Mouse (Mus musculus) hindbrain, embryonic 12.5 days (tissue): ENCODE data around the gene H2-K1. TPM values are rescaled to one million over a fixed set of nuclear protein-coding genes. Genes with fewer than 3 reads are reported as not detected.

Experiments used
- ATAC-seq: fragments of 200-750 bp; cut with Nextera tagmentation; 2 replicates; pipeline ENCODE4 v1.8.0; 2017; ENCODE audit warnings: moderate TSS enrichment; ENCODE audit not compliant: low FRiP score
- H3K27ac ChIP-seq: fragments of 300-500 bp; sonication (generic); 2 replicates; pipeline ENCODE4 v1.5.1; 2016; ENCODE audit warnings: mild to moderate bottlenecking
- H3K27me3 ChIP-seq: fragments of 300-500 bp; sonication (generic); 2 replicates; pipeline ENCODE4 v1.6.1; 2016; ENCODE audit warnings: mild to moderate bottlenecking
- H3K36me3 ChIP-seq: fragments of 300-500 bp; sonication (generic); 2 replicates; pipeline ENCODE4 v1.6.1; 2016; ENCODE audit warnings: mild to moderate bottlenecking
- H3K4me1 ChIP-seq: fragments of 300-500 bp; sonication (generic); 2 replicates; pipeline ENCODE4 v1.6.1; 2016
- H3K4me2 ChIP-seq: fragments of 300-500 bp; sonication (generic); replicated peaks from 2 replicates; pipeline ENCODE4 v1.6.1; 2016; ENCODE audit warnings: mild to moderate bottlenecking
- H3K4me3 ChIP-seq: fragments of 300-500 bp; sonication (generic); 2 replicates; pipeline ENCODE4 v1.5.1; 2016; ENCODE audit warnings: mild to moderate bottlenecking
- H3K9ac ChIP-seq: fragments of 300-500 bp; sonication (generic); 2 replicates; pipeline ENCODE4 v1.6.1; 2016; ENCODE audit warnings: mild to moderate bottlenecking, moderate library complexity
- H3K9me3 ChIP-seq: fragments of 300-500 bp; sonication (generic); replicated peaks from 2 replicates; pipeline ENCODE4 v1.6.1; 2016; ENCODE audit warnings: mild to moderate bottlenecking
- WGBS: fragments of 180-500 bp; shearing (Covaris S2); methylation state at CpG from one replicate; pipeline ENCODE4 v1.1.7; 2016; 5-methylcytosine and 5-hydroxymethylcytosine counted together
- polyA plus RNA-seq: library from polyadenylated mRNA; unstranded; fragments of >200 nt; fragmentation: Nextera tagmentation; extraction: Ambion mirVana; gene quantifications from 2 replicates; pipeline ENCODE4 v1.2.1, GENCODE M21; 2016

Gene H2-K1
- polyA plus RNA-seq, 1 experiment from 2014 or later, result 16.6 TPM

GRCm38 (mm10) chr17:33978631-33979031, 21.5 kb downstream of the H2-K1 start:
- under 1% methylated on average over 17 of the region's 17 CpGs for WGBS
- no peak for ATAC-seq
- Histone ChIP-seq H3K9me3 (no peaks in the 10 kb centered on the region), H3K27ac (no peak overlapping the region), H3K4me2 (peak overlapping the region; percentile 57), H3K36me3 (no peaks in the 10 kb centered on the region), H3K9ac (peak overlapping the region; percentile 51), H3K4me3 (peak overlapping the region; percentile 35), H3K4me1 (peaks cover 13% of the 10 kb centered on the region), H3K27me3 (peaks cover 58% of the 10 kb centered on the region)

- no peak for ATAC-seq
- peaks cover 61% of the 10 kb centered on the region for H3K27me3 ChIP-seq
- no peaks in the 10 kb centered on the region for H3K36me3 ChIP-seq
- peak overlapping the region; percentile 57 for H3K4me2 ChIP-seq
- H3K27ac ChIP-seq, result no peak overlapping the region
- peak overlapping the region; percentile 51 for H3K9ac ChIP-seq
- H3K9me3 ChIP-seq, result no peaks in the 10 kb centered on the region
- H3K4me3 ChIP-seq, result peak overlapping the region; percentile 35
- H3K4me1 ChIP-seq, result peaks cover 13% of the 10 kb centered on the region
- WGBS, result 2% methylated on average over 57 of the region's 57 CpGs
Measured at GRCm38 (mm10) chr17:33977861-33978557, 22.1 kb downstream of the H2-K1 start.

- Histone ChIP-seq H3K4me3 (no peak overlapping the region), H3K36me3 (no peaks in the 10 kb centered on the region), H3K27ac (no peak overlapping the region), H3K9me3 (0 out of 2 replicates have a peak, but pooled peaks cover 5% of the 10 kb centered on the region), H3K9ac (no peak overlapping the region), H3K4me1 (peaks cover 9% of the 10 kb centered on the region), H3K4me2 (no peak overlapping the region), H3K27me3 (peaks cover 49% of the 10 kb centered on the region)
- 58% methylated on average over 3 of the region's 3 CpGs for WGBS
- no peak for ATAC-seq
Measured at GRCm38 (mm10) chr17:33973572-33973971, 26.6 kb downstream of the H2-K1 start.

- Histone ChIP-seq H3K4me2 (no peak overlapping the region), H3K4me3 (no peak overlapping the region), H3K27me3 (peaks cover 40% of the 10 kb centered on the region), H3K9me3 (0 out of 2 replicates have a peak, but pooled peaks cover 5% of the 10 kb centered on the region), H3K9ac (no peak overlapping the region), H3K4me1 (peaks cover under 1% of the 10 kb centered on the region; the same call in 1 of the 2 replicates), H3K36me3 (no peaks in the 10 kb centered on the region), H3K27ac (no peak overlapping the region)
- no peak for ATAC-seq
- 16% methylated on average over 1 of the region's 1 CpGs for WGBS
Measured at GRCm38 (mm10) chr17:33972691-33973090, 27.5 kb downstream of the H2-K1 start.

- WGBS, result 77% methylated on average over 4 of the region's 4 CpGs
Measured at GRCm38 (mm10) chr17:33969394-33969793, 30.8 kb downstream of the H2-K1 start.

GRCm38 (mm10) chr17:33968927-33969326, 31.2 kb downstream of the H2-K1 start:
- no peak overlapping the region for H3K9ac ChIP-seq
- WGBS, result 35% methylated on average over 5 of the region's 5 CpGs
- 0 out of 2 replicates have a peak, but pooled peaks cover 5% of the 10 kb centered on the region for H3K9me3 ChIP-seq
- no peak overlapping the region for H3K4me3 ChIP-seq
- no peaks in the 10 kb centered on the region for H3K4me1 ChIP-seq
- ATAC-seq, result peak; percentile 50
- H3K27ac ChIP-seq, result no peak overlapping the region
- H3K36me3 ChIP-seq, result peaks cover 24% of the 10 kb centered on the region
- H3K27me3 ChIP-seq, result peaks cover 11% of the 10 kb centered on the region; the same call in 1 of the 2 replicates
- H3K4me2 ChIP-seq, result no peak overlapping the region

More at GRCm38 (mm10) chr17:33969394-33969793, 30.8 kb downstream of the H2-K1 start:
- Histone ChIP-seq H3K9me3 (0 out of 2 replicates have a peak, but pooled peaks cover 5% of the 10 kb centered on the region), H3K27me3 (peaks cover 11% of the 10 kb centered on the region; the same call in 1 of the 2 replicates), H3K9ac (no peak overlapping the region), H3K36me3 (peaks cover 21% of the 10 kb centered on the region), H3K4me2 (no peak overlapping the region), H3K4me3 (no peak overlapping the region), H3K4me1 (no peaks in the 10 kb centered on the region), H3K27ac (no peak overlapping the region)
- no peak for ATAC-seq

GRCm38 (mm10) chr17:33968489-33968888, 31.7 kb downstream of the H2-K1 start:
- Histone ChIP-seq H3K9me3 (0 out of 2 replicates have a peak, but pooled peaks cover 5% of the 10 kb centered on the region), H3K4me3 (no peak overlapping the region), H3K27ac (no peak overlapping the region), H3K4me1 (no peaks in the 10 kb centered on the region), H3K36me3 (peaks cover 28% of the 10 kb centered on the region), H3K27me3 (peaks cover 11% of the 10 kb centered on the region; the same call in 1 of the 2 replicates), H3K9ac (no peak overlapping the region), H3K4me2 (no peak overlapping the region)
- peak; percentile 77; the same call in 1 of the 2 replicates for ATAC-seq
- WGBS, result 2% methylated on average over 9 of the region's 9 CpGs

GRCm38 (mm10) chr17:33965846-33966550, 34.1 kb downstream of the H2-K1 start:
- Histone ChIP-seq H3K27me3 (no peaks in the 10 kb centered on the region), H3K4me3 (no peak overlapping the region), H3K9ac (no peak overlapping the region), H3K27ac (no peak overlapping the region; the same call in 1 of the 2 replicates), H3K36me3 (peaks cover 52% of the 10 kb centered on the region), H3K4me1 (no peaks in the 10 kb centered on the region), H3K4me2 (no peak overlapping the region), H3K9me3 (0 out of 2 replicates have a peak, but pooled peaks cover 5% of the 10 kb centered on the region)
- WGBS, result 88% methylated on average over 16 of the region's 16 CpGs
- ATAC-seq, result no peak

GRCm38 (mm10) chr17:33965082-33965845, 34.9 kb downstream of the H2-K1 start:
- no peak overlapping the region for H3K4me2 ChIP-seq
- 92% methylated on average over 17 of the region's 17 CpGs for WGBS
- H3K4me3 ChIP-seq, result no peak overlapping the region
- H3K27me3 ChIP-seq, result no peaks in the 10 kb centered on the region
- H3K36me3 ChIP-seq, result peaks cover 59% of the 10 kb centered on the region
- no peak overlapping the region for H3K9ac ChIP-seq
- no peaks in the 10 kb centered on the region for H3K4me1 ChIP-seq
- H3K27ac ChIP-seq, result no peak overlapping the region
- ATAC-seq, result no peak
- 0 out of 2 replicates have a peak, but pooled peaks cover 5% of the 10 kb centered on the region for H3K9me3 ChIP-seq

- no peaks in the 10 kb centered on the region; the same call in 1 of the 2 replicates for H3K4me1 ChIP-seq
- H3K9me3 ChIP-seq, result no peaks in the 10 kb centered on the region
- H3K27me3 ChIP-seq, result no peaks in the 10 kb centered on the region
- no peak overlapping the region for H3K9ac ChIP-seq
- H3K4me2 ChIP-seq, result no peak overlapping the region
- 87% methylated on average over 7 of the region's 7 CpGs for WGBS
- no peak overlapping the region for H3K4me3 ChIP-seq
- H3K27ac ChIP-seq, result no peak overlapping the region
- ATAC-seq, result no peak
- H3K36me3 ChIP-seq, result peaks cover 80% of the 10 kb centered on the region
Measured at GRCm38 (mm10) chr17:33962876-33963275, 37.3 kb downstream of the H2-K1 start.

GRCm38 (mm10) chr17:33959948-33960347, 40.2 kb downstream of the H2-K1 start:
- Histone ChIP-seq H3K27ac (no peak overlapping the region), H3K9me3 (no peaks in the 10 kb centered on the region), H3K4me3 (no peak overlapping the region), H3K9ac (no peak overlapping the region), H3K27me3 (no peaks in the 10 kb centered on the region), H3K4me2 (no peak overlapping the region), H3K36me3 (peaks cover 62% of the 10 kb centered on the region), H3K4me1 (peaks cover 10% of the 10 kb centered on the region)
- WGBS, result 94% methylated on average over 15 of the region's 15 CpGs
- no peak for ATAC-seq

- Histone ChIP-seq H3K4me1 (peaks cover 18% of the 10 kb centered on the region), H3K9me3 (no peaks in the 10 kb centered on the region), H3K27me3 (no peaks in the 10 kb centered on the region), H3K4me3 (no peak overlapping the region), H3K27ac (no peak overlapping the region), H3K9ac (no peak overlapping the region), H3K4me2 (no peak overlapping the region), H3K36me3 (peaks cover 61% of the 10 kb centered on the region)
- WGBS, result 94% methylated on average over 13 of the region's 13 CpGs
- no peak for ATAC-seq
Measured at GRCm38 (mm10) chr17:33959135-33959534, 41.0 kb downstream of the H2-K1 start.
